Mouse (Mus musculus) limb, embryonic 13.5 days (tissue): Measurements from ENCODE around the gene Olfml3. TPM values are rescaled to one million over a fixed set of nuclear protein-coding genes. Genes with fewer than 3 reads are reported as not detected.

ENCODE experiments used
- ATAC-seq: fragments of 200-750 bp; cut with Nextera tagmentation; 2 replicates; pipeline ENCODE4 v1.8.0; 2017; ENCODE audit warnings: low read depth, moderate number of reproducible peaks, moderate TSS enrichment; ENCODE audit not compliant: low FRiP score
- H3K27ac ChIP-seq: fragments of 300-500 bp; sonication (generic); 2 replicates; pipeline ENCODE4 v1.5.1; 2015; ENCODE audit warnings: inconsistent platforms, mild to moderate bottlenecking, moderate library complexity
- H3K27me3 ChIP-seq: fragments of 300-500 bp; sonication (generic); 2 replicates; pipeline ENCODE4 v1.6.1; 2015; ENCODE audit warnings: mild to moderate bottlenecking, inconsistent platforms
- H3K36me3 ChIP-seq: fragments of 300-500 bp; sonication (generic); 2 replicates; pipeline ENCODE4 v1.6.1; 2015; ENCODE audit warnings: inconsistent platforms, mild to moderate bottlenecking, moderate library complexity
- H3K4me1 ChIP-seq: fragments of 300-500 bp; sonication (generic); 2 replicates; pipeline ENCODE4 v1.6.1; 2015; ENCODE audit warnings: inconsistent platforms
- H3K4me2 ChIP-seq: fragments of 300-500 bp; sonication (generic); replicated peaks from 2 replicates; pipeline ENCODE4 v1.6.1; 2015; ENCODE audit warnings: inconsistent platforms, mild to moderate bottlenecking, moderate library complexity
- H3K4me3 ChIP-seq: fragments of 300-500 bp; sonication (generic); 2 replicates; pipeline ENCODE4 v1.5.1; 2015; ENCODE audit warnings: moderate library complexity, mild to moderate bottlenecking, inconsistent platforms
- H3K9ac ChIP-seq: fragments of 300-500 bp; sonication (generic); 2 replicates; pipeline ENCODE4 v1.6.1; 2015; ENCODE audit warnings: mild to moderate bottlenecking, inconsistent platforms
- H3K9me3 ChIP-seq: fragments of 300-500 bp; sonication (generic); 2 replicates; pipeline ENCODE4 v1.6.1; 2016; ENCODE audit warnings: inconsistent platforms
- WGBS: fragments of 180-500 bp; shearing (Covaris S2); methylation state at CpG from one replicate; pipeline ENCODE4 v1.1.7; 2015; 5-methylcytosine and 5-hydroxymethylcytosine counted together
- polyA plus RNA-seq: library from polyadenylated mRNA; unstranded; fragments of >200 nt; fragmentation: Nextera tagmentation; extraction: Ambion mirVana; gene quantifications from 2 replicates; pipeline ENCODE4 v1.2.1, GENCODE M21; 2015

Olfml3 gene
- polyA plus RNA-seq, 1 experiment from 2014 or later, result 61.0 TPM

DNA sequence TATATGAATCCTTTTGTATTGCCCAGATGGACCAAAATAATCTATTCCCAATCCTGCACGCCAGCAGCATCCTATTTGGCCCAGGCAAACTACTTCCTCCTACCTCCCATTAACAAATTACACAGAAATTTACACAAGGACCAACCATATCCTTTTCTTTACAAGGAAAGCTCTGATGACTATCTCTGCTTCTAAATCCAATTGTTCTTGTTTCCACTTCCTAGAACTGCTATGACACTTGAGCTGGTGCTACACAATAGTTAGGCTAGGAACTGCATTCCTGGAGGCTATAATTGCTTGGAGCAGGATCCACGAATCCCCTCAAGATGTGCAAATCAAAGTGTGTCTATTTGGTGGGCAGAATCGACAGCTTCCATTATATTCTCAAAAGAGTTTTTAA, 29.0 kb upstream of the Olfml3 start:
- H3K27ac ChIP-seq, result no peak overlapping the region
- no peak overlapping the region for H3K9ac ChIP-seq
- no peaks in the 10 kb centered on the region for H3K27me3 ChIP-seq
- WGBS, result 78% methylated on average over 3 of the region's 3 CpGs
- H3K36me3 ChIP-seq, result peaks cover 47% of the 10 kb centered on the region
- no peaks in the 10 kb centered on the region for H3K9me3 ChIP-seq
- no peak overlapping the region for H3K4me2 ChIP-seq
- ATAC-seq, result no peak
- peaks cover 3% of the 10 kb centered on the region for H3K4me1 ChIP-seq
- no peak overlapping the region for H3K4me3 ChIP-seq

DNA sequence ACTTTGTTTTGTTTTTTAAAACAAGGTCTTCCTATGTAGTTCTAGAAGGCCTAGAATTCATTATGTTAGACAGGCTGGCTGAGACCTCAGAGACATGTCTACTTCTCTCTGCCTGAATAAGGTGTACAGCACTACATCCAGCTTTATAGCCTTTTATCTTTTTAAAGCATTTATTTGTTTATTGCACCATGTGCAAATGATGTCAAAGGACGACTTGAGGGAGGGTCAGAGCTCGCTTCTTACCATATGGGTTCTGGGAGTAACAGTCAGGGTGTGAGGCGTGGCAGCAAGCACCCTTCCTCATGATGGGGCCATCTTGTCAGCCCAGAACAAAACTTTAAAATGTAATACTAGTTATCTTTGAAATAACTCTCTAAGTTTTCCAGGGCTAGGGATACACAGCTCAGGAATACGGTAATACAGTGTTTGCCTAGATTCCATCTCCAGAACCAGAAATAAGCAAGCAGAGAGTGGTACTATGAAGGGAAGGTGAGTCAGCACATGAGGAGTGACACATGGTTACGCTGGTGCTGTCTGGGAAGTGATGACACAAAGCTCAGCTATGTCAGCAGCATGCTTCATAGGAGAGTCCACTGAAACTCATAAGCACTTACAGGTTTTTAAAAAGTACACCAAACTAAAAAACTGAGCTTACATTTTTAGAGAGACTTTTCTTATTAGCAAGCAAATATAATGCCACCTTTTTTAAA, 21.6 kb upstream of the Olfml3 start:
- Histone ChIP-seq H3K27ac (no peak overlapping the region), H3K36me3 (peaks cover 77% of the 10 kb centered on the region), H3K9me3 (no peaks in the 10 kb centered on the region), H3K4me1 (no peaks in the 10 kb centered on the region), H3K4me3 (no peak overlapping the region), H3K9ac (no peak overlapping the region), H3K4me2 (no peak overlapping the region), H3K27me3 (no peaks in the 10 kb centered on the region)
- 81% methylated on average over 5 of the region's 5 CpGs for WGBS
- no peak for ATAC-seq

DNA sequence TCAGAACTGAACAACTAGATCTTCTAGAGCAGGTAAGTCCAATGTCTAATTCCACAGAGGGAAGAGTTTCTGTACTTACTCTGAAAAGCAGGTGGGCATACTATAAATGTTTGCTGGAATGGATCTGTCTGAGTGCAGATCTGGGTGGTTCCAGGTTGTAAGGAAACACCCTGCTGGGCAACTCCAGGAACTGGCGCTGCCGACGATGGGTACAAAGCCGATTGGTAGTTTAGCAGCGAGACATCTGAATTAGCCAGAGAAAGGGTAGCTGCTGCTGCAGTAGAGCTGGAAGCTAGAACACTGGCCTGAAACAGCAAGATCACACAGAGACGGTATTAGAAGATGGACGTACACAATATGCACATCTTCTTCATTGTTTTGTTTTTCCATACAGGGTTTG, 20.7 kb upstream of the Olfml3 start:
- Histone ChIP-seq H3K9me3 (no peaks in the 10 kb centered on the region), H3K27me3 (no peaks in the 10 kb centered on the region), H3K9ac (no peak overlapping the region), H3K36me3 (peaks cover 79% of the 10 kb centered on the region), H3K4me2 (no peak overlapping the region), H3K27ac (no peak overlapping the region), H3K4me3 (no peak overlapping the region), H3K4me1 (no peaks in the 10 kb centered on the region)
- 71% methylated on average over 7 of the region's 7 CpGs for WGBS
- no peak for ATAC-seq

DNA sequence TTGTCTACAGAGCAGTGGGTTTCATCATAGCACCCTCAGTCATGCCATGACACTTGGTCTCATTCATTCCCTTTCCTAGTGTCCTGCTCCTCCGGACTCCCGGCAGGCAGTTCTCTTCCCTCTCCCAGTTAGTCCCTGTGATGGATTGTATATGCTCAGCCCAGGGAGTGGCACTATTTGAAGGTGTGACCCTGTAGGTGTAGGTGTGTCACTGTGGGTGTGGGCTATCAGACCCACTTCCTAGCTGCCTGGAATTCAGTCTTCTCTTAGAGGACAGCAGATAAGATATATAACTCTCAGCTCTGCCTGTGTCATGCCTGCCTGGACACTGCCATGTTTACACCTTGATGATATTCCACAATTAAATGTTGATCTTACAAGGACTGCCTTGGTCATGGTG, 19.1 kb upstream of the Olfml3 start:
- no peaks in the 10 kb centered on the region for H3K9me3 ChIP-seq
- H3K4me2 ChIP-seq, result no peak overlapping the region
- no peak overlapping the region for H3K4me3 ChIP-seq
- no peaks in the 10 kb centered on the region for H3K27me3 ChIP-seq
- ATAC-seq, result no peak
- H3K27ac ChIP-seq, result no peak overlapping the region
- WGBS, result 87% methylated on average over 2 of the region's 2 CpGs
- H3K36me3 ChIP-seq, result peaks cover 79% of the 10 kb centered on the region
- no peaks in the 10 kb centered on the region for H3K4me1 ChIP-seq
- H3K9ac ChIP-seq, result no peak overlapping the region

DNA sequence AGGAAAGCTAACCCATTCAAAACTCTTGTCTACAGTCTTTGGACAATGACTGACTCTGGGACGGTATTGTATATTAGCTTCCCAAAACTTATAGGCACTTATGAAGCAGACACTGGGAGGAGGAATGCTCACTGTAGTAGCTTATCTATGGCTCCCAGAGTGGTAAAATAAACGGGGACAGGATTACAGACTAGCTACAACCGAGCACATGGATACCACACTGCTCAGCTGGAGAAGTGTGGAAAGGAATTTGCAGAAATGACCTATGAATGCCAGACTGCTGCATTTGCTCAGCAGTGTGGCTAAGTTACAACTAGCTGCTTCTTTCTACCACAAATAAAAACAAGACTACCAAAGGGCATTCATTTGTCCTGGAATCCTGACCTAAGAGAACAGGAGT, 17.6 kb upstream of the Olfml3 start:
- no peak overlapping the region for H3K4me2 ChIP-seq
- no peak overlapping the region for H3K4me3 ChIP-seq
- no peaks in the 10 kb centered on the region for H3K27me3 ChIP-seq
- H3K27ac ChIP-seq, result no peak overlapping the region
- WGBS, result 75% methylated on average over 3 of the region's 3 CpGs
- no peaks in the 10 kb centered on the region for H3K9me3 ChIP-seq
- ATAC-seq, result no peak
- H3K36me3 ChIP-seq, result peaks cover 80% of the 10 kb centered on the region
- no peaks in the 10 kb centered on the region for H3K4me1 ChIP-seq
- H3K9ac ChIP-seq, result no peak overlapping the region

DNA sequence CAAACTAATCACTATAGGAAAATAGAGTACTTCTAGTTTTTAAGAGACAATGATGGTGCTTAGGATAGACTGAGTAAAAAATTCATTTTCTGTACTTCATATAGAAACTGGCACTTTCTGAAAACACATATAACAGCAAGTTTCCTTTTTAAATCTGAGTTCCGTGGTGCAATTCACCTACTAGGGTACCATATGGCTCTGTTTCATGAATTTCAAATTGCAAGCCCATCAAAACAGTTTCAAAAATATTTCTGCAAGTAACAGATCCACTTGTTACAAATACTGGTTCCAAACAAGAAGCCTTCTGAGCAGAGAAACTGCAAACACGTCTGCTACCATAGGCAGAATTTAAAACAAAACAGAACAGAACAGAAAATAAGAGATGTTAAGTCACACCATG, 13.8 kb upstream of the Olfml3 start:
- Histone ChIP-seq H3K4me1 (no peaks in the 10 kb centered on the region), H3K4me3 (no peak overlapping the region), H3K36me3 (peaks cover 85% of the 10 kb centered on the region), H3K27me3 (no peaks in the 10 kb centered on the region), H3K4me2 (no peak overlapping the region), H3K9ac (no peak overlapping the region), H3K9me3 (no peaks in the 10 kb centered on the region), H3K27ac (no peak overlapping the region)
- WGBS, result 85% methylated on average over 2 of the region's 2 CpGs
- ATAC-seq, result no peak

DNA sequence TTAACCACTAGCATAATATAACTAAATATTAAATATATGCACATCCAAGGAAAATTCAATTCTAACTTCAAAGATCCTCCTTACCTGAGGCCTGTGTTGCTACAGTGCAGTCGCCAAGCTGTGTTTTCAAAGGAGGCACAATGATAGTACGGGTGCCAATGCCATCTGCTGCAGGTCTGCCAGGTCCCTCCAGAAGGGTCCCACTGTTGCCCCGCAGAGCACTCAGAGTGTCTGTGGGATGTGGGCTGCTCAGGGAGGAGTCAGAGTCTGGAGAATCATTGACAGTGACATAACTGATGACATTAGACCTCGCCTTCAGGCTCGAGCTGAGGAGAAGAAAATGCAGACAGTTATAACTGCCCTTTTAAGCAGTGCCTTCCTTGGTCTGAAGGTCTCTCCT, 8.9 kb upstream of the Olfml3 start:
- Histone ChIP-seq H3K27me3 (no peaks in the 10 kb centered on the region), H3K9me3 (no peaks in the 10 kb centered on the region), H3K4me3 (no peak overlapping the region), H3K4me2 (no peak overlapping the region), H3K36me3 (peaks cover 87% of the 10 kb centered on the region), H3K9ac (no peak overlapping the region), H3K4me1 (no peaks in the 10 kb centered on the region), H3K27ac (no peak overlapping the region)
- no peak for ATAC-seq
- 83% methylated on average over 5 of the region's 5 CpGs for WGBS

DNA sequence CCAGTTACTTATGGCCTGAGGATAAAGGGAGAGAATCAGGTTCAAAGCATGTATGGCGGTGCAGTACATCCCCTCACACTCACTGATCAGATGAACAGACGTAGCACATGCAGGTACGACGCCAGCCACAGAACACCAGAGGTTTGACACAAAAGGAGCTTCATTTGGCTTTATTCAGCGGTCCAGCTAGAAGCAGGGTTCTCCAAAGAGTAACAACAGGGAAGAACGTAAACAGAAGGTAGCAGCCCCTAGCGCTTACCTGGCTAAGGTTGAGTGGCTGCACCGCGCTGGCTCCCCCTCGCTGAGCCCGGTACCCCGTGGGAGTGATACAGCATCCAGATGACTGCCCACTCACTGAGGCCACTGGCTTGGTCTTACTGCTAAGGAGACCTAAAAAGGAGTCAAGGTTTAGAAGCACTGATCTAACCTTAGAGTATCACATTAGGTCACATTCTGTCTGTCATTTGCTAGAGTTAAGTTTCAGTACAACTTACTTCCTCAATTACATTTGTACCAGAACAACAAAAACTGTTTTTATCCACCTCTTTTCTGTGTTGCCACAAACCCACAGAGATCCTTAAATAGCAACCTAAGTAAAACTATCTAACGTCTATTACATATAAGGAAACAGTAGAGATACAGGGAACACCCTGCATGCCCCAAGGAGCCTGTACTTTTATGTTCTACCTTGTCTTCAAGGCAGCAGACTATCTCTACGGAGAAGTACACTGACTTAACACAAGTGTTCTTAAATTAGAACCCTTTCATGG, 7.4 kb upstream of the Olfml3 start:
- H3K36me3 ChIP-seq, result peaks cover 76% of the 10 kb centered on the region
- H3K27me3 ChIP-seq, result no peaks in the 10 kb centered on the region
- H3K9me3 ChIP-seq, result no peaks in the 10 kb centered on the region
- no peak overlapping the region for H3K4me2 ChIP-seq
- no peak overlapping the region for H3K27ac ChIP-seq
- no peak overlapping the region for H3K9ac ChIP-seq
- no peak for ATAC-seq
- no peaks in the 10 kb centered on the region; the same call in 1 of the 2 replicates for H3K4me1 ChIP-seq
- H3K4me3 ChIP-seq, result no peak overlapping the region
- 82% methylated on average over 14 of the region's 14 CpGs for WGBS

DNA sequence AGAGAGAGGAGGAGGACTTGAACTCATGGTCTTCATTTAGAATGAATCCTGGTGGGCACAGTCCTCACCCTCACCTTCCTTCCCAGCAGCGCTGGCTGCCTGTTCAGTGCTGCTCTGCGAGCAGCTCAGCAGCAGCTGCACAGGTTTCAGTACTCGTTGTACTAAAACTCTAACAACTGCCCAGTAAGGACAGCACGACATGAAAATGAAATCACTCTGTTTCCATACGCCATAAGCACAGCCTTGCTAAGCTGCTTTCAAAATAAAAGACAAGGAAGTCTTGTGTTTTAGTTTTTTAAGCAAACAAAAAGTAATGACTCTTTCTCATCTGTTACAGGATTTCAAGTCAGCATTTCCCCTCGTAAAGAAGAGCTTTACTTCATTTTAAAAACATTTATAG, 5.4 kb upstream of the Olfml3 start:
- Histone ChIP-seq H3K9me3 (no peaks in the 10 kb centered on the region), H3K4me3 (no peak overlapping the region), H3K4me1 (peaks cover 12% of the 10 kb centered on the region), H3K27ac (no peak overlapping the region), H3K9ac (no peak overlapping the region), H3K27me3 (no peaks in the 10 kb centered on the region), H3K36me3 (peaks cover 56% of the 10 kb centered on the region), H3K4me2 (no peak overlapping the region)
- WGBS, result 67% methylated on average over 6 of the region's 6 CpGs
- ATAC-seq, result no peak

DNA sequence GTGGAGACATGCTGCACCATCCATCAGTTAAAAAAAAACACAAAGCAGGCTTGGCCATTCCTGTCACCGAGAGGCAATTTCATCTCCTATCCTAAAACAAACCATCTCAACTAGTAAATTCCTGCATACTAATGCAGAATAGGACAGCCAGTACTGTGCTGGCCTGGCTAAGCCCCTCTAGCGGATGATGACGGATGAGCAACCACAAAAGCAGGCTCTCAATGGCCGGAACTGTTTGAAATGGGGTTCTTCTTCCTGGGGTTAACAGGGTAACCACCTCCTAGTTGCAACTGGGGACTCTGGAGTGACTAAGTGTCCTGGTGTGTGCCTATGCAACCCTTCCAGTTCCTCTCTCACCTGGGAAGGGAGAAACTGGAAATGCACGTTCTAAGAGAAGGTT, 2.5 kb upstream of the Olfml3 start:
- Histone ChIP-seq H3K4me1 (peaks cover 34% of the 10 kb centered on the region), H3K4me3 (no peak overlapping the region), H3K4me2 (no peak overlapping the region), H3K9ac (no peak overlapping the region), H3K36me3 (peaks cover 31% of the 10 kb centered on the region), H3K9me3 (no peaks in the 10 kb centered on the region), H3K27ac (no peak overlapping the region), H3K27me3 (no peaks in the 10 kb centered on the region)
- no peak for ATAC-seq
- 40% methylated on average over 5 of the region's 5 CpGs for WGBS

DNA sequence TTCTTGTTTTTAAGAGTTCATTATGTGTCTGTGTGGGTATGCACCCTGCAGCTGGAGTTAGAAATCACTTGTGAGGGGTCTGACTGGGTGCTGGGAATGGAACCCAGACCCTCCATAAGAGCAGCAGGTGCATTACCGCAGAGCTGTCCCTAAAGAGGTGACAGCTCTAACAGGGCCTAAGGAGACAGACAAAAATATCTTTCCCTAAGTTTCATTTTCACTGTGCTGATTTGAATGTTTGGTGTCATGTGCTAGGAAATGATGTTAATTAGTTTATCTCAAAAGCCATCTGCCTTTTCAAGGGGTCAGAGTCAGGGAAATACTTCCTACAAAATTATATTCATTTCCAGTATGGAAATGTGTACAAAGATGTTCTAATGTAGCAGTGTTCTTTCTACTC, 1.5 kb upstream of the Olfml3 start, which contains the start of gene Gm10964:
Gene Gm10964, plus strand, starts transcription at position 38 of the 400 bp plus-strand sequence.
- peak within 1 kb of the TSS; percentile 67; the same call in 1 of the 2 replicates for H3K9ac ChIP-seq
- peaks cover 21% of the 10 kb centered on the region for H3K36me3 ChIP-seq
- H3K4me2 ChIP-seq, result peak within 1 kb of the TSS; percentile 71
- H3K4me3 ChIP-seq, result peak within 1 kb of the TSS; percentile 49
- H3K27ac ChIP-seq, result peak within 1 kb of the TSS; percentile 97
- H3K4me1 ChIP-seq, result peaks cover 44% of the 10 kb centered on the region
- ATAC-seq, result no peak
- WGBS, result 90% methylated on average over 1 of the region's 1 CpGs
- H3K27me3 ChIP-seq, result no peaks in the 10 kb centered on the region
- no peaks in the 10 kb centered on the region for H3K9me3 ChIP-seq

DNA sequence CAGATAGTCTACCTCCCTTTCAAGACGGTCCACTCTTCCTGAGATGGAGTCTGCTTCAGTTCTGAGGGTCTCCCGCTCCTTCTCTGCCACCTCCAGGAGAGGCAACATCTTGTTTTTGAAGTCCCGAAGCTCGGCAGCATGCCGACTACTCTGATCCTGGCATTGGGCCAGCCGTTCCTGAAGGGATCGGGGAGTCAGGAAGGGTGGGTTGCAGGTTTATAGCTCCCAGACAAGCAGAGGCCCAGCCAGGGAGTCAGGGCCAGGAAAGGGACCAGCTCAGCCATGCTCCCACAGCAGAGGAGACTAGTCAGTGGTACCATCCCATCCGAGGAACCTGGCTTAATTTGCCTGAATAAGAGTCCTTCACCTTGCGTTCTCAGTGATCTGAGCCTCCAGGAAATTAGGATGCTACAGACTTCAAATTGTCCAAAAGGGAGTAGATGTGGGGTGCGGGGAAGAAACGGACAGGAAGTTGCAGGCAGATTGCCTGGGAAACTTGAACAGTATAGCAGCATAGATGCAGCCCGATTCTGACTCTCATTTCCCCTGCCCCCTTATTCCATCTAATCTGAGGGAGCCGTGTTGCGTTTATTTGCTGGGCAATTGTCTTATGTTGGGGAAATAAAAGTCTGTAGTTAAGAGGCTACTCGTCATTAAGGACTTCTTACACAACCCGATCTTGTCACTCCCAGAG, 593 bp downstream of the Olfml3 start:
- H3K4me1 ChIP-seq, result peaks cover 62% of the 10 kb centered on the region
- H3K36me3 ChIP-seq, result peaks cover 5% of the 10 kb centered on the region
- 11% methylated on average over 16 of the region's 16 CpGs for WGBS
- H3K27me3 ChIP-seq, result no peaks in the 10 kb centered on the region
- peak overlapping the region; percentile 67 for H3K9ac ChIP-seq
- no peaks in the 10 kb centered on the region for H3K9me3 ChIP-seq
- H3K4me3 ChIP-seq, result peak overlapping the region; percentile 49
- peak; percentile 13; the same call in 1 of the 2 replicates for ATAC-seq
- H3K4me2 ChIP-seq, result peak overlapping the region; percentile 71
- H3K27ac ChIP-seq, result peak overlapping the region; percentile 97
